Mouse (Mus musculus): ENCODE data around the gene Brinp2.

GRCm38 (mm10) chr1:158272058-158272457 is 84.1 kb downstream of the Brinp2 start:
- TF ChIP-seq HCFC1 (IDR thresholded peaks at IDR 0.05; ENCODE audit: borderline replicate concordance, insufficient read depth, low read length) = no peak
- TF ChIP-seq ZC3H11A (IDR thresholded peaks at IDR 0.05; ENCODE audit: borderline replicate concordance, low read depth, low read length) = no peak
- TF ChIP-seq CHD2 (IDR thresholded peaks at IDR 0.05; ENCODE audit: low read depth, low read length) = no peak
- no peak for TF ChIP-seq ZNF384 (IDR thresholded peaks at IDR 0.05; ENCODE audit: low read depth, low read length)

All from ES-E14 (cell line).